Mouse (Mus musculus): ENCODE data around the gene Grk6. TPM values are rescaled to one million over a fixed set of nuclear protein-coding genes. Genes with fewer than 3 reads are reported as not detected.

The Grk6 gene
- total RNA-seq, 2 experiments from 2014 or later, result 17.4 to 22.3 TPM

- DNase-seq, result no peak
These were observed 38.7 kb downstream of the Grk6 start for GRCm38 (mm10) chr13:55483593-55483992.

- no peak for DNase-seq
These were observed 39.7 kb downstream of the Grk6 start for GRCm38 (mm10) chr13:55484520-55485088.

- peak; percentile 64 for DNase-seq
These were observed 41.3 kb downstream of the Grk6 start for GRCm38 (mm10) chr13:55486029-55486794.

GRCm38 (mm10) chr13:55486916-55487577 lies 42.2 kb downstream of the Grk6 start:
- DNase-seq, result peak; percentile 54

- peak; percentile 70 for DNase-seq
These were observed 43.0 kb downstream of the Grk6 start, which contains the start of gene Dbn1 for GRCm38 (mm10) chr13:55487578-55488498. TSS of gene Dbn1 (minus strand) at chr13:55488111.

DNA sequence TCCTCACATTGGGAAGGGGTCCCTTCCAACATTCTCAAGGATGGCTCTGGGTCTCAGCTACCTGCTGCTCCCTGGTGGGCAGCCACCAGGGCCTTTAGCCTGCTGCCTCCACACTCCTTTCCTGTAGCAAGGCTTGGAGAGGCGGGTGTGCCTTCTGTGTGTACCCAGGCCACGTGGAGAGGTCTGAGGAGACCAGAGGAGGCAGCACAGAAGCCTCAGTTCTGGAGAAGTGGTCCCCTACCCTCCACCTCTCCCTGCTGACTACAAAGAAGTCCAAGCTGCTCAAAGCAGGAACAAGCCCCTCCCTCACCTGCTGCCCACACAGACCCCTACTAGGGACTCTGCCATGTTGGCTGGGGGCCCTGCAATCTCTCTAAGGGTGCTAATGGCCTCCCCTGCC lies 49.4 kb downstream of the Grk6 start:
- no peak for DNase-seq

- peak; percentile 60 for DNase-seq
These were observed 50.2 kb downstream of the Grk6 start for GRCm38 (mm10) chr13:55494883-55495621.

- no peak for DNase-seq
These were observed 50.8 kb downstream of the Grk6 start for GRCm38 (mm10) chr13:55495702-55496101.

GRCm38 (mm10) chr13:55496661-55497060 lies 51.8 kb downstream of the Grk6 start:
- no peak for DNase-seq

DNA sequence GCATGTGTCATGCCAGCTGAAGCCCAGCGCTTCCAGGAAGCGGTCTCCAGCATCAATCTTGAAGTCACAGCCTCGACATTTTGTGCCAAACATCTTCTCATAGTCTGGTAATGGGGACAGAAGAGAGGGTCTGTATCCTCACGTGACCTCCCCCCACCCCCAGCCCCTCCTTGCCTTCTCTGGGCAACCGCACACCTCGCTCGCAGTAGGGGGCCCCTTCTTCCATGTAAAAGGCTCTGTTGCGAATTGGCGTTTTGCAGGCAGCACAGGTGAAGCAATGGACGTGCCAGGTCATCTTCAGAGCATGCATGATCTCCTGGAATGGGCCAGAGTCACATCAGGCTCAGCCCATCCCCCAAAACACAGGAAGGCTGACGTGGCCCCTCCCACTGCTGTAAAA lies 54.0 kb downstream of the Grk6 start:
- DNase-seq, result no peak

DNA sequence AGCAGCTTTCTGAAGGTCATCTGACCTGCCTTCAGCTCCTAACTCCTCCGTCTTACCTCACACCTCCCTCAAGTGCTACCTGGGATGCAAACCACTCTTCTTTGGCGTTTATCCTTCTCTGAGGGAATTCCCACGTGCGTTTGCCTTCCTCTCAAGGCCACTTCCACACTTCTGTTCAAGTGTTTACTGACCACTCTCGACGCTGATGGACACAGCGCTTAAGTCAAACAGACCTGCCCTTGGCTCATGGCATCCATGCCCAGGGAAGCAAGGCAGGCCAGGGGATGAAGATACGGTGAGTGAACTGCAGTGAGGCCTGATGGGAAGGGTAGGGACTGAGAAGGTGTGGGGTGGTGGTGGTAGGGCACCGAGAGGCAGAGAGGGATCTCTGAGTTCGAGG lies 55.7 kb downstream of the Grk6 start:
- no peak for DNase-seq

DNA sequence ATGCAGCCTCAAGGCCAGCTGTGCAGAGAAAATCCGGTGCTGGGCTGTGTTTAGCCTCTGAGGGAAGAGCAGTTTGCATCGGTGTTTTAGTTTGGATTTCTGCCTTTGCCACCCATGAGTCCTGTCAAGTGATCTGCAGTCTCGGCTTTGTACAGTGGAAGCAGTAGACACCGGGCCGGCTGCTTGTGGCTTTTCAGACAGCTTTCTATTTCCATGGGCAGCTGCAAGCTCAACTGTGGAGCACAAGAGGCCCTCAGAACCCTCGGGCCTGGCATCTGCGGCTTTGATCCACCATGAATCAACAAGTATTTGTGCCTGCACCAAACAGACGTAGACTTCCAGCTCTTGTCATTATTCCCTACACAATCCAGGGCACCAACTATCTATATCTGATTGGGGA lies 57.5 kb downstream of the Grk6 start:
- no peak for DNase-seq

DNA sequence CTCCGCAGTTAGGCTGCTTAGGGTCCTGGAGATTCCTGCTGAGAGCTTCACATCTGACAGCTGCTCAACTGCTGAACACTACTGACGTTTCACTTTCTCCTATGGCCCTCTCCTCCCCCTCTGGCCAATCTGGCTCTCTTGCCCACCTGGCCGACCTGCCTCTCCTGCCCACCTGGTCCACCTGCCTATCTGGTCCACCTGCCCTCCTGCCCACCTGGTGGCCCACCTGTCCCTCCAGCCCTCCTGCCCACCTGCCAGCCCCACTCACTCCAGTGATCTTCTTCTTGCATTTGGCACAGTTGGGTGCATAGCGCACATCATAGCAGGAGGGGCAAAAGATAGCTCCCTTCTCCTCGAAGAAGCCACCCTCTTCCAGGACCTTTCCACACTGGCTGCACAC lies 59.5 kb downstream of the Grk6 start:
- no peak for DNase-seq

DNA sequence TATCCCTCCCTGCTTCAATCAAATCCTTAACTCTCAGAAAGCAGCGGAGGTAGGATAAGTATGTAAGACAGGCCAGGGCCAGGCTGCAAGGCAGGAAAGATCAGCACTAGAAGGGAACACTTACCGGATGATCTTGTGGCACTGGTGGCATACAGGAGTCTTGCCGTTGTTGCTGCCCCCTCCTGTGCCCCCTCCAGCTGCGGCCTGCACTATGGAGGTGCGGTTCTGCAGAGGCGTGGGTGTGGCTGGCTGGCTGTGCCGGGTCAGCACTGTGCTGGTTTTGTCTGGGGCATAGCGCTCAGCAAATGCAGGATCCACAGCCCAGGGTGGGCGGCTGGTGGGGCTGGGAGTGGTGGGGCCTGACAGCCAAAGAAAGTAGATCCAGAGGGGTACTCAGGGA lies 60.9 kb downstream of the Grk6 start:
- DNase-seq, result no peak

DNA sequence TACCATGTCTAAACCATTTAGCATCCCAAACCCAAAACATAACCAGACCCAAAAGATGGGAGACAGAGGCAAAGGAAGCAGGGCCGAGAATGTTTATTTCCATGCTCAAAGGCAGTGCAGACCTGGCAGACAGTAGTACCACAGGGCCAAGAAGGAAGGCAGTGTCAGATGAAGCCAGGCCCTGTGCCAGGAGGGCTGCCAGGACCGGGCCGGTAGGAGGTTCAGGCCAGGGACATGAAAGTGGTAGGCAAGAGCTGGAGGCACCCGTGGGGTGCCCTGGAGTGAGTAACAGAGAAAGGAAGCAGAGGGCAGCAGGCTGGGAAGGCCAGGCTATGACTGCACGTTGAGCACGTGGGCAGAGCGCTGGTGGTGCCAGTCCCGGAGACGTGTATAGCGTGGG lies 61.8 kb downstream of the Grk6 start:
- peak; percentile 71 for DNase-seq

GRCm38 (mm10) chr13:55507877-55508276 lies 63.0 kb downstream of the Grk6 start:
- DNase-seq, result no peak

GRCm38 (mm10) chr13:55508531-55508930 lies 63.7 kb downstream of the Grk6 start:
- no peak for DNase-seq

GRCm38 (mm10) chr13:55510332-55510667 lies 65.4 kb downstream of the Grk6 start:
- DNase-seq, result no peak
